Mouse (Mus musculus): ENCODE measurements around the gene Adam21. TPM values are rescaled to one million over a fixed set of nuclear protein-coding genes. Genes with fewer than 3 reads are reported as not detected.

Adam21 gene
- polyA plus RNA-seq (2012; rRNA removed; ENCODE audit: low replicate concordance) = not detected in 2 replicates

DNA sequence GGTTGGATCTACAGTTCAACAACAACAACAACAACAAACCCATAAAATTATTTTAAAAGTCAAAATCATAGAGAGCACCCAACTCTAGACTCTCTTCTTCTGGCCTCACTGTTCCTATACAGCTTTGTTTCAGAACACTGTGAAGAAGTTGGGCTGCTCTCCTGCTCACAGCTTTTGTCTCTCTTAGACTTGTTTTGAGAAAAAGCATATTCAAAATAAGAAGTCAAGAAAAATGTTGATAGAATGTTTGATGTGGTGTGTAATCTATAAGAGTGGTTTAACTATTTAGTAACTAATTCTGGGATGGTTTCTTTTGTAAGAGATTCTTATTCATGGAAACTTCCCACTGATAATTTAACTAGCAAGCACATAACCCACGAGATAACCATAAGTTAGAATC lies at the start of gene Adam21:
Gene Adam21 (minus strand): TSS at position 101 of the 400 bp plus-strand sequence.

DNA sequence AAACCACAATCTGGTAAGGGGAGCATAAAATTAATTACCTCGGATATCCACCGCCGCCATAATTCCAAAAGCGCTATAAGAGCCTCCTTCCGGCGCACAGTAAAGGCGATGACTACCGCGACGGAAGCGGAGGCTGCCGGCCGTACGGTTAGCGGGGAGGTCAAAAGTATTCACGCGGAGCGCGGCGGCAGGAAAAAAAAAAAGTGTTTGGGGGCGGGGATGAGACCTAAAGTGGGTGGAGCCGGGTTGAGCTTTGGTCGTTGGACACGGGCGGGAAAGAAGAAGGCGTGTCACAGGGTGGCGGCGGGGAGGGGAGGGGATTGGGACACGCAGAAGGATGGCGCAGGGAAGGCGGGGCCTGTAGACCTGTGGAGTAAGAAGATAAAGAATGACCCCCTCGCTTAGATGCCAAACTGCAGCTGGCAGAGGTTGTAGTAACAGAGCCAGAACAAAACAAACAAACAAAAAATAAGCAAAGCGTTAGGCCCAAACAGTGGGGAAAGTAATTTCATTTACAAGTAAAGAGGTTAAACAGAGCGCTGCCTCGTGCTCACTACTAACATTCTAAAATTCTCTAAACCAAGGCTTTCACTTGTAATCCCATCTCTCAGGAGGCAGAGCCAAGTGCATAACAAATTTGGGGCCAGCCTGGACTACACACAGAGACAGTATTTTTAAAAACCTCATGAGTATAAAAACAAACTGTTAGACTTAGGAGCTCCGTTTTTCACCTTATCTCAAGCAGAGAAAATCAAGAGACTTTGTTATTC lies 26.8 kb upstream of the Adam21 start, which contains the start of gene Med6:
Gene Med6 (minus strand): TSS at position 107 of the 770 bp plus-strand sequence.

GRCm38 (mm10) chr12:81532316-81533028 lies 35.8 kb downstream of the Adam21 start, which contains the start of the genes Gm20498 and Synj2bp:
Gene Gm20498, minus strand, starts transcription at chr12:81532905.
Gene Synj2bp, minus strand, starts transcription at chr12:81532911.

Other genes with a start within 250 kb of the Adam21 start
- gene Slc8a3, start 235.3 kb downstream of the Adam21 start, polyA plus RNA-seq (2012; rRNA removed; ENCODE audit: low replicate concordance) = 0.04 and 4.1 TPM in 2 replicates
- 0.24 and 0.32 TPM in 2 replicates for gene Gm4787, start 189.0 kb downstream of the Adam21 start, polyA plus RNA-seq (2012; rRNA removed; ENCODE audit: low replicate concordance)
- 0.30 and 0.70 TPM in 2 replicates for gene Adam4, start 146.5 kb downstream of the Adam21 start, polyA plus RNA-seq (2012; rRNA removed; ENCODE audit: low replicate concordance)
- gene Cox16, start 83.3 kb downstream of the Adam21 start, polyA plus RNA-seq (2012; rRNA removed; ENCODE audit: low replicate concordance) = 87.0 and 104 TPM in 2 replicates
- gene Gm20498, start 35.6 kb downstream of the Adam21 start, polyA plus RNA-seq (2012; rRNA removed; ENCODE audit: low replicate concordance) = 6.3 and 7.7 TPM in 2 replicates
- gene Synj2bp, start 35.6 kb downstream of the Adam21 start, polyA plus RNA-seq (2012; rRNA removed; ENCODE audit: low replicate concordance) = 13.7 and 47.9 TPM in 2 replicates
- gene Med6, start 26.5 kb upstream of the Adam21 start, polyA plus RNA-seq (2012; rRNA removed; ENCODE audit: low replicate concordance) = 3.3 and 11.7 TPM in 2 replicates
- gene Ttc9, start 62.8 kb upstream of the Adam21 start, polyA plus RNA-seq (2012; rRNA removed; ENCODE audit: low replicate concordance) = 1.2 and 2.4 TPM in 2 replicates
- 1.3 and 2.1 TPM in 2 replicates for gene Map3k9, start 212.7 kb upstream of the Adam21 start, polyA plus RNA-seq (2012; rRNA removed; ENCODE audit: low replicate concordance)

All from mammary gland, adult 2 months (tissue).